Mouse (Mus musculus) cerebellum, adult 2 months (tissue): ENCODE measurements around the gene Akr1d1.

Experiments used
- CTCF ChIP-seq: fragments of 200-500 bp; IDR thresholded peaks from 2 replicates; pipeline ENCODE4 v1.5.1; 2011; ENCODE audit warnings: low read depth, mild to moderate bottlenecking, control low read depth, low read length, moderate library complexity, borderline replicate concordance; ENCODE audit not compliant: insufficient read depth
- POLR2A ChIP-seq: fragments of 200-500 bp; IDR thresholded peaks from 2 replicates; pipeline ENCODE4 v1.6.1; 2011; ENCODE audit warnings: low read length, control low read depth, borderline replicate concordance; ENCODE audit not compliant: insufficient read depth

- no peak for TF ChIP-seq POLR2A
- no peak for TF ChIP-seq CTCF
Measured at GRCm38 (mm10) chr6:37604178-37604883, 74.4 kb downstream of the Akr1d1 start.
